Mouse (Mus musculus): ENCODE measurements around the gene BC067074. TPM values are rescaled to one million over a fixed set of nuclear protein-coding genes. Genes with fewer than 3 reads are reported as not detected.
A peak's percentile ranks its signal among the peaks of the same experiment; 100 is the strongest.

BC067074 gene
- polyA plus RNA-seq, 1 experiment from 2014 or later, result 1.3 TPM

- no peaks in the 10 kb centered on the region for H3K36me3 ChIP-seq (ENCODE audit: control insufficient read depth, insufficient read depth, low read length)
- WGBS, result 95% methylated on average over 10 of the region's 10 CpGs
- no peak overlapping the region for H3K4me3 ChIP-seq (ENCODE audit: low read depth, low read length)
- no peak overlapping the region for H3K4me2 ChIP-seq
- H3K27ac ChIP-seq (ENCODE audit: low read depth, low read length), result no peak overlapping the region
- no peak overlapping the region for H3K9ac ChIP-seq (ENCODE audit: low read length)
- no peaks in the 10 kb centered on the region for H3K9me3 ChIP-seq (ENCODE audit: control insufficient read depth, low read length)
- ATAC-seq (ENCODE audit: low FRiP score), result no peak
- H3K27me3 ChIP-seq (ENCODE audit: control insufficient read depth, insufficient read depth, low read length), result peaks cover 10% of the 10 kb centered on the region
- DNase-seq (ENCODE audit: low spot score, missing footprints), result peak; percentile 69
- peaks cover 4% of the 10 kb centered on the region; the same call in 1 of the 2 replicates for H3K4me1 ChIP-seq (ENCODE audit: control insufficient read depth, insufficient read depth, low read length)
Measured at GRCm38 (mm10) chr13:113295817-113296485, 3.0 kb downstream of the BC067074 start.

GRCm38 (mm10) chr13:113306581-113306980, 13.6 kb downstream of the BC067074 start:
- Histone ChIP-seq H3K9ac (ENCODE audit: low read length) (no peak overlapping the region), H3K4me1 (ENCODE audit: control insufficient read depth, insufficient read depth, low read length) (no peaks in the 10 kb centered on the region), H3K4me2 (no peak overlapping the region), H3K9me3 (ENCODE audit: control insufficient read depth, low read length) (no peaks in the 10 kb centered on the region), H3K36me3 (ENCODE audit: control insufficient read depth, insufficient read depth, low read length) (no peaks in the 10 kb centered on the region), H3K27ac (ENCODE audit: low read depth, low read length) (no peak overlapping the region), H3K27me3 (ENCODE audit: control insufficient read depth, insufficient read depth, low read length) (no peaks in the 10 kb centered on the region), H3K4me3 (ENCODE audit: low read depth, low read length) (no peak overlapping the region)
- 92% methylated on average over 4 of the region's 4 CpGs for WGBS
- DNase-seq (ENCODE audit: low spot score, missing footprints) (peak; percentile 72), ATAC-seq (ENCODE audit: low FRiP score) (no peak)

- no peaks in the 10 kb centered on the region for H3K27me3 ChIP-seq (ENCODE audit: control insufficient read depth, insufficient read depth, low read length)
- no peak overlapping the region for H3K27ac ChIP-seq (ENCODE audit: low read depth, low read length)
- ATAC-seq (ENCODE audit: low FRiP score), result no peak
- 90% methylated on average over 5 of the region's 5 CpGs for WGBS
- H3K4me2 ChIP-seq, result no peak overlapping the region
- no peak for DNase-seq (ENCODE audit: low spot score, missing footprints)
- no peaks in the 10 kb centered on the region for H3K36me3 ChIP-seq (ENCODE audit: control insufficient read depth, insufficient read depth, low read length)
- H3K4me1 ChIP-seq (ENCODE audit: control insufficient read depth, insufficient read depth, low read length), result no peaks in the 10 kb centered on the region
- H3K4me3 ChIP-seq (ENCODE audit: low read depth, low read length), result no peak overlapping the region
- no peaks in the 10 kb centered on the region for H3K9me3 ChIP-seq (ENCODE audit: control insufficient read depth, low read length)
- H3K9ac ChIP-seq (ENCODE audit: low read length), result no peak overlapping the region
Measured at GRCm38 (mm10) chr13:113319588-113319987, 26.6 kb downstream of the BC067074 start.

- DNase-seq (ENCODE audit: low spot score, missing footprints) (peak; percentile 97), ATAC-seq (ENCODE audit: low FRiP score) (0 out of 2 replicates have a peak, but pooled peaks have one; percentile 42)
- Histone ChIP-seq H3K9me3 (ENCODE audit: control insufficient read depth, low read length) (no peaks in the 10 kb centered on the region), H3K27me3 (ENCODE audit: control insufficient read depth, insufficient read depth, low read length) (no peaks in the 10 kb centered on the region), H3K27ac (ENCODE audit: low read depth, low read length) (no peak overlapping the region), H3K9ac (ENCODE audit: low read length) (no peak overlapping the region), H3K4me2 (no peak overlapping the region), H3K4me3 (ENCODE audit: low read depth, low read length) (no peak overlapping the region), H3K4me1 (ENCODE audit: control insufficient read depth, insufficient read depth, low read length) (no peaks in the 10 kb centered on the region), H3K36me3 (ENCODE audit: control insufficient read depth, insufficient read depth, low read length) (no peaks in the 10 kb centered on the region)
- WGBS, result 16% methylated on average over 6 of the region's 6 CpGs
Measured at GRCm38 (mm10) chr13:113321972-113322371, 29.0 kb downstream of the BC067074 start.

GRCm38 (mm10) chr13:113324241-113324640, 31.3 kb downstream of the BC067074 start:
- 84% methylated on average over 3 of the region's 3 CpGs for WGBS
- no peak overlapping the region for H3K4me2 ChIP-seq
- no peak for DNase-seq (ENCODE audit: low spot score, missing footprints)
- no peak overlapping the region for H3K27ac ChIP-seq (ENCODE audit: low read depth, low read length)
- no peaks in the 10 kb centered on the region for H3K27me3 ChIP-seq (ENCODE audit: control insufficient read depth, insufficient read depth, low read length)
- no peak for ATAC-seq (ENCODE audit: low FRiP score)
- no peak overlapping the region for H3K9ac ChIP-seq (ENCODE audit: low read length)
- no peaks in the 10 kb centered on the region for H3K4me1 ChIP-seq (ENCODE audit: control insufficient read depth, insufficient read depth, low read length)
- no peaks in the 10 kb centered on the region for H3K9me3 ChIP-seq (ENCODE audit: control insufficient read depth, low read length)
- no peak overlapping the region for H3K4me3 ChIP-seq (ENCODE audit: low read depth, low read length)
- H3K36me3 ChIP-seq (ENCODE audit: control insufficient read depth, insufficient read depth, low read length), result no peaks in the 10 kb centered on the region

- no peak overlapping the region for H3K9ac ChIP-seq (ENCODE audit: low read length)
- H3K27me3 ChIP-seq (ENCODE audit: control insufficient read depth, insufficient read depth, low read length), result no peaks in the 10 kb centered on the region
- H3K4me2 ChIP-seq, result no peak overlapping the region
- DNase-seq (ENCODE audit: low spot score, missing footprints) (no peak), ATAC-seq (ENCODE audit: low FRiP score) (no peak)
- no peak overlapping the region for H3K4me3 ChIP-seq (ENCODE audit: low read depth, low read length)
- no peak overlapping the region for H3K27ac ChIP-seq (ENCODE audit: low read depth, low read length)
- no peaks in the 10 kb centered on the region for H3K9me3 ChIP-seq (ENCODE audit: control insufficient read depth, low read length)
- WGBS, result 77% methylated on average over 3 of the region's 3 CpGs
- no peaks in the 10 kb centered on the region for H3K4me1 ChIP-seq (ENCODE audit: control insufficient read depth, insufficient read depth, low read length)
- H3K36me3 ChIP-seq (ENCODE audit: control insufficient read depth, insufficient read depth, low read length), result no peaks in the 10 kb centered on the region
Measured at GRCm38 (mm10) chr13:113325678-113326077, 32.7 kb downstream of the BC067074 start.

- H3K4me1 ChIP-seq (ENCODE audit: control insufficient read depth, insufficient read depth, low read length), result no peaks in the 10 kb centered on the region
- ATAC-seq (ENCODE audit: low FRiP score), result no peak
- no peak overlapping the region for H3K27ac ChIP-seq (ENCODE audit: low read depth, low read length)
- no peaks in the 10 kb centered on the region for H3K9me3 ChIP-seq (ENCODE audit: control insufficient read depth, low read length)
- H3K9ac ChIP-seq (ENCODE audit: low read length), result no peak overlapping the region
- DNase-seq (ENCODE audit: low spot score, missing footprints), result no peak
- H3K4me2 ChIP-seq, result no peak overlapping the region
- H3K4me3 ChIP-seq (ENCODE audit: low read depth, low read length), result no peak overlapping the region
- no peaks in the 10 kb centered on the region for H3K27me3 ChIP-seq (ENCODE audit: control insufficient read depth, insufficient read depth, low read length)
- WGBS, result 80% methylated on average over 7 of the region's 7 CpGs
- no peaks in the 10 kb centered on the region for H3K36me3 ChIP-seq (ENCODE audit: control insufficient read depth, insufficient read depth, low read length)
Measured at GRCm38 (mm10) chr13:113332256-113332655, 39.3 kb downstream of the BC067074 start.

- no peak for DNase-seq (ENCODE audit: low spot score, missing footprints)
- H3K27ac ChIP-seq (ENCODE audit: low read depth, low read length), result no peak overlapping the region
- H3K36me3 ChIP-seq (ENCODE audit: control insufficient read depth, insufficient read depth, low read length), result no peaks in the 10 kb centered on the region
- no peak overlapping the region for H3K4me2 ChIP-seq
- no peak for ATAC-seq (ENCODE audit: low FRiP score)
- no peaks in the 10 kb centered on the region for H3K4me1 ChIP-seq (ENCODE audit: control insufficient read depth, insufficient read depth, low read length)
- H3K4me3 ChIP-seq (ENCODE audit: low read depth, low read length), result no peak overlapping the region
- no peaks in the 10 kb centered on the region for H3K9me3 ChIP-seq (ENCODE audit: control insufficient read depth, low read length)
- no peak overlapping the region for H3K9ac ChIP-seq (ENCODE audit: low read length)
- H3K27me3 ChIP-seq (ENCODE audit: control insufficient read depth, insufficient read depth, low read length), result no peaks in the 10 kb centered on the region
- 83% methylated on average over 6 of the region's 6 CpGs for WGBS
Measured at GRCm38 (mm10) chr13:113333374-113333773, 40.4 kb downstream of the BC067074 start.

- DNase-seq (ENCODE audit: low spot score, missing footprints), result no peak
- Histone ChIP-seq H3K27ac (ENCODE audit: low read depth, low read length) (no peak overlapping the region), H3K4me1 (ENCODE audit: control insufficient read depth, insufficient read depth, low read length) (no peaks in the 10 kb centered on the region), H3K9me3 (ENCODE audit: control insufficient read depth, low read length) (no peaks in the 10 kb centered on the region), H3K27me3 (ENCODE audit: control insufficient read depth, insufficient read depth, low read length) (no peaks in the 10 kb centered on the region), H3K4me2 (no peak overlapping the region), H3K9ac (ENCODE audit: low read length) (no peak overlapping the region), H3K4me3 (ENCODE audit: low read depth, low read length) (no peak overlapping the region), H3K36me3 (ENCODE audit: control insufficient read depth, insufficient read depth, low read length) (no peaks in the 10 kb centered on the region)
- 78% methylated on average over 5 of the region's 5 CpGs for WGBS
- ATAC-seq (ENCODE audit: low FRiP score), result no peak
Measured at GRCm38 (mm10) chr13:113333931-113334330, 41.0 kb downstream of the BC067074 start.

Data from midbrain, embryonic 11.5 days (tissue).